Mouse (Mus musculus) hindbrain, embryonic 14.5 days (tissue): ENCODE data around the gene Sptbn1. TPM values are rescaled to one million over a fixed set of nuclear protein-coding genes. Genes with fewer than 3 reads are reported as not detected.

Source experiments
- ATAC-seq: fragments of 200-750 bp; cut with Nextera tagmentation; 2 replicates; pipeline ENCODE4 v1.8.0; 2017; ENCODE audit warnings: moderate number of reproducible peaks, mild to moderate bottlenecking, moderate TSS enrichment, moderate library complexity; ENCODE audit not compliant: low FRiP score
- DNase-seq: peaks from one replicate; pipeline ENCODE4 v3.0.0-alpha.2; 2015; ENCODE audit warnings: low spot score
- H3K27ac ChIP-seq: fragments of 300-500 bp; sonication (generic); 2 replicates; pipeline ENCODE4 v1.5.1; 2014; ENCODE audit warnings: mild to moderate bottlenecking, moderate library complexity
- H3K27me3 ChIP-seq: fragments of 300-500 bp; sonication (generic); 2 replicates; pipeline ENCODE4 v1.6.1; 2014; ENCODE audit warnings: mild to moderate bottlenecking, low read length, mixed read lengths; ENCODE audit not compliant: control insufficient read depth, insufficient read depth
- H3K36me3 ChIP-seq: fragments of 300-500 bp; sonication (generic); replicated peaks from 2 replicates; pipeline ENCODE4 v1.6.1; 2014; ENCODE audit not compliant: control insufficient read depth, insufficient read depth
- H3K4me1 ChIP-seq: fragments of 300-500 bp; sonication (generic); replicated peaks from 2 replicates; pipeline ENCODE4 v1.6.1; 2014; ENCODE audit warnings: antibody characterized with exemption, low read length, mixed read lengths; ENCODE audit not compliant: control insufficient read depth, insufficient read depth
- H3K4me2 ChIP-seq: fragments of 300-500 bp; sonication (generic); replicated peaks from 2 replicates; pipeline ENCODE4 v1.6.1; 2014; ENCODE audit warnings: mild to moderate bottlenecking, moderate library complexity
- H3K4me3 ChIP-seq: fragments of 300-500 bp; sonication (generic); replicated peaks from 2 replicates; pipeline ENCODE4 v1.5.1; 2014; ENCODE audit warnings: mild to moderate bottlenecking, low read length
- H3K9ac ChIP-seq: fragments of 300-500 bp; sonication (generic); 2 replicates; pipeline ENCODE4 v1.6.1; 2014
- H3K9me3 ChIP-seq: fragments of 300-500 bp; sonication (generic); 2 replicates; pipeline ENCODE4 v1.6.1; 2016; ENCODE audit warnings: low read length; ENCODE audit not compliant: control insufficient read depth
- WGBS: fragments of 180-500 bp; shearing (Covaris S2); extraction: QIAGEN DNeasy Blood & Tissue Kit; methylation state at CpG from one replicate; pipeline ENCODE4 v1.1.7; 2014; 5-methylcytosine and 5-hydroxymethylcytosine counted together
- polyA plus RNA-seq: library from polyadenylated mRNA; unstranded; fragments of >200 nt; fragmentation: Nextera tagmentation; extraction: Ambion mirVana; gene quantifications from 2 replicates; pipeline ENCODE4 v1.2.1, GENCODE M21; 2014

Sptbn1 gene
- polyA plus RNA-seq: 209 and 221 TPM in 2 replicates

DNA sequence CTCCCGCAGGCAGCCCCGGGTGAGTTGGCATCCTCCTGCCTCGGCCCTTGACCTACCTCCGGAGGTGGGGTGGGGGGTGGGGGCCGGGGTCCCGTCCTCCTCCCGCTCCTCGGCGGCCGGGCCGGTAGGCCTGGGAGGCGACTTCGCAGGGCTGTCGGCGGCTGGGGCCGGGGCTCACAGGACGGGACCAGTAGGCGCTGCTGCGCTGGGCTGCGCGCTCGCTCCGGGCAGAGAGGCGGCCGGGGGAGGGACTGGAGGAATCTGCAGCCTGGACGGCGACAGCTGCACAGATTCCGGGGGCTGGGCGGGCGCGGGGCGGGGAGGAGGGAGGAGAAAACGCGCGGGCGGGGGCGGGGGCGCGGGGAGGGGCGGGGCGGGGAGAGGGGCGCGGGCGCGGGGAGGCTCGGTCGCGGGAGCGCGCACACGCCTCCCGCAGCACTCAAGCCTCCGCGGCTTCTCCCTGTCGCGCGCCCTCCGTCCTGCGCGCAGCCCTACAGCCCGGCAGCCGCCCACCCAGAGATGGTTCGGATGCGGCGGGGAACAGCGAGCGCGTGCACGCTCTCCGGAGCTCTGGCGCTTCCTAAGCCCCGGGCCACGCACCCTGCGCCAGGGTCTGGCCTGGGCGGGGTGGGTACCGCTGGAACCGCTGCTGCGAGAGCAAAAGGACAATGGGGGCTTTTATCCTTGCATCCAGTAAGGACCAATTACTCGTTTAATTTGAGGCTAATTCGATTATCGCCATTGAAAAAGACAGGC is at the start of gene Sptbn1:
Gene Sptbn1, minus strand, starts transcription at position 284 of the 756 bp plus-strand sequence.
- no peaks in the 10 kb centered on the region for H3K9me3 ChIP-seq
- under 1% methylated on average over 53 of the region's 81 CpGs for WGBS

DNA sequence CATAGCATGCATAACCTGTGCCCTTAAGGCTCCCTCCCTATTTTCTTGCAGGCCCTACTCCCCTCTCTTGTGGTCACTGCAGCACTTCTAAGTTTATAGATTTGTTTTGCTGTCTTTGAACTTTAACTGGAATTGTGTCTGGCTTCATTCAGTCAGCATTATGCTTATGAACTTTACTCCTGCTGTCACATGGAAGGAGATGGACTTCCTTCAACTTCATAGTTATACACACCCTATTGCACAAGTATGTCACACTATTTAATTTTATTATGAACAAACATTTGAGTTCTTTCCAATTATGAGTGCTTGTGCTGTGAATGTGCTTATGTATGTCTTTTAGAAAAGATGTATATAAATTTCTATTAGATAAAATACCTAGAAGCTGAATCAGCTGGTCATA is 26.3 kb upstream of the Sptbn1 start:
- DNase-seq: no peak
- Histone ChIP-seq H3K9me3 (no peaks in the 10 kb centered on the region), H3K4me3 (no peak overlapping the region), H3K4me2 (no peak overlapping the region), H3K27me3 (no peaks in the 10 kb centered on the region), H3K36me3 (no peaks in the 10 kb centered on the region), H3K27ac (no peak overlapping the region), H3K9ac (no peak overlapping the region), H3K4me1 (no peaks in the 10 kb centered on the region)
- ATAC-seq: no peak

More for the DNA sequence above, at the start of gene Sptbn1:
- no peaks in the 10 kb centered on the region for H3K27me3 ChIP-seq
- ATAC-seq (peak; percentile 96), DNase-seq (peak; percentile 91)
- H3K4me2 ChIP-seq: peak within 1 kb of the TSS; percentile 89
- H3K36me3 ChIP-seq: no peaks in the 10 kb centered on the region
- peak within 1 kb of the TSS; percentile 97 for H3K9ac ChIP-seq
- H3K4me1 ChIP-seq: peaks cover 33% of the 10 kb centered on the region
- H3K4me3 ChIP-seq: peak within 1 kb of the TSS; percentile 83
- peak within 1 kb of the TSS; percentile 92 for H3K27ac ChIP-seq

GRCm38 (mm10) chr11:30292221-30293160 is 24.5 kb upstream of the Sptbn1 start:
- 94% methylated on average over 3 of the region's 3 CpGs for WGBS
- Histone ChIP-seq H3K27ac (no peak overlapping the region), H3K4me1 (no peaks in the 10 kb centered on the region), H3K36me3 (no peaks in the 10 kb centered on the region), H3K4me2 (no peak overlapping the region), H3K9me3 (no peaks in the 10 kb centered on the region), H3K27me3 (no peaks in the 10 kb centered on the region), H3K9ac (no peak overlapping the region), H3K4me3 (no peak overlapping the region)
- ATAC-seq (no peak), DNase-seq (no peak)

- Histone ChIP-seq H3K27ac (peak overlapping the region; percentile 14; the same call in 1 of the 2 replicates), H3K4me2 (no peak overlapping the region), H3K4me1 (no peaks in the 10 kb centered on the region), H3K9me3 (no peaks in the 10 kb centered on the region), H3K4me3 (no peak overlapping the region), H3K36me3 (no peaks in the 10 kb centered on the region), H3K9ac (no peak overlapping the region), H3K27me3 (no peaks in the 10 kb centered on the region)
- no peak for ATAC-seq
- DNase-seq: no peak
- 59% methylated on average over 8 of the region's 8 CpGs for WGBS
Observed at GRCm38 (mm10) chr11:30291155-30291554, 23.2 kb upstream of the Sptbn1 start.

- 71% methylated on average over 7 of the region's 7 CpGs for WGBS
- Histone ChIP-seq H3K36me3 (no peaks in the 10 kb centered on the region), H3K9ac (no peak overlapping the region), H3K4me2 (no peak overlapping the region), H3K4me1 (no peaks in the 10 kb centered on the region), H3K4me3 (no peak overlapping the region), H3K27ac (no peak overlapping the region), H3K27me3 (no peaks in the 10 kb centered on the region), H3K9me3 (no peaks in the 10 kb centered on the region)
- ATAC-seq (no peak), DNase-seq (no peak)
Observed at GRCm38 (mm10) chr11:30289470-30290431, 21.8 kb upstream of the Sptbn1 start.

DNA sequence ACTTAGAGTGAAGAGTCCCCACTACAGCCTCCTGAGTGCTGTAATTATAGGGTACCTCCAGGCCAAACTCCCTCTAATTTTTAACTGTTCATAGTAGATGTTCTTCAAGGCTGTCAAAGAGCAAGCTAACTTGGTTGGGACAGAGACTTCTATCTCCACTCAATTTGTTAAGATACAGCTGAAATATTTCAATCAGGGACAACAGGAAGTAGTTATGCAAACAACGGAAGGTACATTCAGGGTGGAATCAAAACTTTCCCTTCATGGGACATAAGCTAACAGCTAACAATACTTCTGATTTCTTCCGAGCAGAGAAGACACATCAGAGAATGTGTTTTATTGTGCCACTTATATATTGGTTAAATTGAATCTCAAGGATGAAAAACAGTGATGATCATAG is 20.1 kb upstream of the Sptbn1 start:
- Histone ChIP-seq H3K4me1 (no peaks in the 10 kb centered on the region), H3K9ac (no peak overlapping the region), H3K36me3 (no peaks in the 10 kb centered on the region), H3K27ac (no peak overlapping the region), H3K27me3 (no peaks in the 10 kb centered on the region), H3K4me2 (no peak overlapping the region), H3K4me3 (no peak overlapping the region), H3K9me3 (no peaks in the 10 kb centered on the region)
- DNase-seq (no peak), ATAC-seq (no peak)
- WGBS: 86% methylated on average over 2 of the region's 2 CpGs

DNA sequence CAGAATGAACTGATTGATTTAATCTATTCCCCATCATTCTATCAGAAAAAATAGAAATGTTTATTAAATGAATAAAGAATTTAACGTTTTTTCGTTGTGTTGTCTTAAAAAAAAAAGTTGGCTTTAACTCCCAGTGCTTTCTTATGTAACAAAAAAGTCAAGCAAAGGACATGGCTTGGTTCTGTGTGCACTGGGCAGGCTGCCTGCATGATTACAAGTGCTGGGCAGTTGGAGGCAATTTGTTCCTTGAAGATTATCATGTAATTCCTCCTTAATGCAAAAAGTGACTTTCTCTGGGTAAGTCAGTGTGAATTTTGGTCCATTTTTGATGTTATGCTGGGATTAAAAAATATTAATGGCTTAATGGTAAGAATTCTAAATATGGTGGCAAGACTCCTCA is 15.7 kb upstream of the Sptbn1 start:
- H3K9ac ChIP-seq: no peak overlapping the region
- H3K4me3 ChIP-seq: no peak overlapping the region
- H3K36me3 ChIP-seq: no peaks in the 10 kb centered on the region
- no peaks in the 10 kb centered on the region for H3K27me3 ChIP-seq
- H3K4me2 ChIP-seq: no peak overlapping the region
- H3K27ac ChIP-seq: no peak overlapping the region
- WGBS: 71% methylated on average over 2 of the region's 2 CpGs
- H3K9me3 ChIP-seq: no peaks in the 10 kb centered on the region
- DNase-seq (no peak), ATAC-seq (no peak)
- no peaks in the 10 kb centered on the region for H3K4me1 ChIP-seq

GRCm38 (mm10) chr11:30281096-30281495 is 13.1 kb upstream of the Sptbn1 start:
- WGBS: 82% methylated on average over 5 of the region's 5 CpGs
- H3K4me1 ChIP-seq: no peaks in the 10 kb centered on the region
- no peak overlapping the region for H3K9ac ChIP-seq
- no peak overlapping the region for H3K4me2 ChIP-seq
- H3K27ac ChIP-seq: no peak overlapping the region
- DNase-seq (no peak), ATAC-seq (no peak)
- no peaks in the 10 kb centered on the region for H3K36me3 ChIP-seq
- 0 out of 2 replicates have a peak, but pooled peaks cover 4% of the 10 kb centered on the region for H3K9me3 ChIP-seq
- no peak overlapping the region for H3K4me3 ChIP-seq
- no peaks in the 10 kb centered on the region for H3K27me3 ChIP-seq
